Mouse (Mus musculus) sigmoid colon, adult 10 weeks (tissue): ENCODE data around the gene Sema5a. TPM values are rescaled to one million over a fixed set of nuclear protein-coding genes. Genes with fewer than 3 reads are reported as not detected.

Experiments
- polyA plus RNA-seq: library from polyadenylated mRNA; stranded (reverse); fragments of 350-450 nt; fragmentation: Illumina TruSeq; extraction: RNeasy Lipid Tissue Mini Kit (QIAGEN cat#74804); gene quantifications from one replicate; pipeline ENCODE4 v1.2.3, GENCODE M21; 2014; ENCODE audit warnings: low read depth, low replicate concordance

The Sema5a gene
- polyA plus RNA-seq: 66.5 TPM

DNA sequence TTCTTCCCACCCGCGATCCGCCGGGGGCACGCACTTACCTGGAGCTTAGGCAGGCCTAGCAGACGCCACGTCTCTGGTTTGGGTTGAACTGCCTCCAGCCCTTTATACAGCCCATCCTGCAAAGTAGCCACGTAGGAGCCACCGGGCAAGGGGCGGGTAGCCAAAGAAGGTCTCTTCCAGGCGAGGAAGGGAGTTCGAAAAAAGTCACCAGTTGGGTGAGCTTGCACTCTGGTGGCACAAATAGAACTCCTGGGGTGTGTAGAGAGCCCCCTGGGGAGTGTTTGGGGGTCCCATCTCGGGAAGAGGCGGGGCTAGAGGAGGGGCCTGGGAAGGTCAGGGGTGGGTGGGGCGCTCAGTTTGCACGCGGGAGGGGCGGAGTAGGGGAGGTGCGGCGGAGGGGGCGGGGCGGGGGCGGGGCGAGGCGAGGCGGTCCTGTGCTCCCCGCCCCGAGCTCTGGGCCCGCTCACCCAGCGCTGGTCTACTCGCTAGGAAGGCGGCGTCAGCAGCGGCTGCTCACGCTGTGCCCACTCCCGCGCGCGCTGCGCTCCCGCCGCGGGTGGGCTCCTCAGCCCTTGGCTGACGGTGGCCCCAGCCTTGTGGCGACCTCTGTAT lies at the start of gene Sema5a:
Sema5a (plus strand) TSS at position 467 of the 612 bp plus-strand sequence.

Other genes starting within 250 kb of the Sema5a start
- not detected for gene Tas2r119, start 67.5 kb upstream of the Sema5a start, polyA plus RNA-seq